Mouse (Mus musculus): ENCODE measurements around the gene Wnt2. TPM values are rescaled to one million over a fixed set of nuclear protein-coding genes. Genes with fewer than 3 reads are reported as not detected.

Gene Wnt2
- total RNA-seq, 1 experiment from 2014 or later, result not detected

Other genes starting within 250 kb of the Wnt2 start
- not detected in 3 replicates for gene Asz1, start 78.5 kb upstream of the Wnt2 start, total RNA-seq (2017)
- gene Cftr, start 140.1 kb upstream of the Wnt2 start, total RNA-seq (2017), result 1.1 TPM in 1 of 3 replicates, not detected in the others

Data from monocyte, adult 5-6 weeks (primary cell).